Mouse (Mus musculus) T-helper 1 cell (primary cell): ENCODE data around the gene Sp6.

Experiments
- in situ Hi-C: fragments of 300-600 bp; cut with MboI, MseI; formaldehyde crosslinking; loops from one replicate; pipeline ENCODE4 v1.15.1; 2025; ENCODE audit warnings: high pct_unique_total_duplicates

The Sp6 gene

DNA sequence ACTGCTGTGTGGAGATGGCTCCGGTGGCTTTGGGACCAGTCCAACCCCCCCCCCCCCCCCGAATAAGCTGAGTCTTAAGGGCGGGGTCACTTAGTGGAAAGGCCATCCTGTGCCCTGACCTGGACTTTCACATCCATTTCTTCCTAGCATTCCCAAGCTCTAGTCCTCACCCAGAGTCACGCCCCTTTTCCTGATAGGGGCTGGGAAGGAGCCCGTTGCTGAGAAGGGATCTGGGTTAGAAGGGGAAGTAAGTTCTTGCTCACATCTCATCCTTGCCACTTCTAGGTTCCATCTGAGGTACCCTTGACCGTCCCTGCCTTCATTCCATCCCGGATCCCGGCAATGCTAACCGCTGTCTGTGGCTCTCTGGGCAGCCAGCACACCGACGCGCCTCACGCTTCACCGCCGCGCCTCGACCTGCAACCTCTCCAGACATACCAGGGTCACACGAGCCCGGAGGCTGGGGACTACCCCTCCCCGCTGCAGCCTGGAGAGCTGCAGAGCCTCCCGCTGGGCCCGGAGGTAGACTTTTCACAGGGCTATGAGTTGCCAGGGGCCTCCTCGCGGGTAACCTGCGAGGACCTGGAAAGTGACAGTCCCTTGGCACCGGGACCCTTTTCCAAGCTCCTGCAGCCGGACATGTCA lies 8.0 kb downstream of the Sp6 start:
- in situ Hi-C loops = loop anchor here (5.0 kb wide), 1 partner anchor 34 kb away; no protein-coding TSS in a partner anchor

DNA sequence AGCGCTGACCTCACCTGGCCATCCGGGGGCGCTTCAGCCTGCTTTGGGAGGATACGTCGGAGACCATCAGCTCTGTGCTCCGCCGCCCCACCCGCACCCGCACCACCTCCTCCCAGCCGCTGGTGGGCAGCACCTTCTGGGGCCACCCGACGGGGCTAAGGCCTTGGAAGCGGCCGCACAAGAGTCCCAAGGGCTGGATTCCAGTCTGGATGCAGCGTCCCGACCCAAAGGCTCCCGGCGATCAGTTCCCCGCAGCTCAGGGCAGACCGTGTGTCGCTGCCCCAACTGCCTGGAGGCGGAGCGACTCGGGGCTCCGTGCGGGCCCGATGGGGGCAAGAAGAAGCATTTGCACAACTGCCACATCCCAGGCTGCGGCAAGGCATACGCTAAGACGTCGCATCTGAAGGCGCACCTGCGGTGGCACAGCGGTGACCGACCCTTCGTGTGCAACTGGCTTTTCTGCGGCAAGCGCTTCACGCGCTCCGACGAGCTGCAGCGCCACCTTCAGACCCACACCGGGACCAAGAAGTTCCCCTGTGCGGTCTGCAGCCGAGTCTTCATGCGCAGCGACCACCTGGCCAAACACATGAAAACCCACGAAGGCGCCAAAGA lies 8.8 kb downstream of the Sp6 start:
- in situ Hi-C loops = loop anchor here (5.0 kb wide), 1 partner anchor 35 kb away; no protein-coding TSS in a partner anchor

DNA sequence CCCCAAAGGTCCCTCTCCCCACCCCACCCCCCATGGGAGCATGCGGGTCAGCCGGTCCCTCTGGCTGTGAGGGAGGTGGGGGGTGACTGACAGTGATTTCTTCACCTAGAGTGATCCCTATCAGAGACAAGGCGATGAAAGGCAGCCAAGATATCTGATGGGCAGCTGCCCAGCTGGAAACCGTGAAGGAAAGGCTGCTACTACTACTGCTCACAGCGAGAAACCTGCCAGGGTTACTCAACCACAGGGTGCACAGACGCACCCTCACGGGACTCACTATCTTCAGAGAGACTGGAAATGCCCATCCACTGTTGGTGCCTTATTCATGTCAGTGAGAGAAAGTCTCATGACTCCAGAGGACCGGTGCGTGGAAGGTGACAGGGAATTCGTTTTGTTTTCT lies 11.8 kb downstream of the Sp6 start:
- in situ Hi-C loops = loop anchor here (5.0 kb wide), 1 partner anchor 38 kb away; no protein-coding TSS in a partner anchor

DNA sequence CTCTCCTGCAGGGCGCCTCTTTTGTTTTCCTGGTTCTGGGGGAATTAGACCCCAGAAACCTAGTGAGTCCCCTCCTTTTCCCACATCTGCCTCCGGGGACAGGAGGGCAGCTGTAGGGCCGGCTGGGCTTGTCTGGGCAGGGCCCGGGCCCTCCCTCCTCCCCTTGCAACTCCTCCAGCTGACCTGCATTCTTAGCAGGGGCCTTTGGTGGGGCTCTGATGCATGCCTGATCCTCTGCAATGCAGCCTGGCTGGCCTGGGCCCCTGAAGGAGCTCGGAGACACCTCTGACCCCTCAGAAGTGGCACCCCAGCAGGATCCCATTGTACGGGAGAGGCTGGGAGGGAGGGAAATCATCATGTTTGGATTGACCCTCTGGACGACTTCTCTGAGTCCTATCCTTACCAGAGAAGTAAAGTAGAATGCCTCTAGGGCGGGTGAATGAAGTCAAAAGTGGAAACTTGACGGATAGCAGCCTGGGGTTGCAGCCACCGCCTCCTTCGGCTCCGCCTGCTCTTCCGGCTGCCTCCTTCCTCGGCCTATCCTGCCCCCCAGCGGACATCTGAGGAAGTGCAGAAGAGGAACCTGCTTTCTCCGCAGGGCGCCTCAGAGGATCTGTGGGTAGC lies 12.6 kb downstream of the Sp6 start:
- in situ Hi-C loops = no loop called here

DNA sequence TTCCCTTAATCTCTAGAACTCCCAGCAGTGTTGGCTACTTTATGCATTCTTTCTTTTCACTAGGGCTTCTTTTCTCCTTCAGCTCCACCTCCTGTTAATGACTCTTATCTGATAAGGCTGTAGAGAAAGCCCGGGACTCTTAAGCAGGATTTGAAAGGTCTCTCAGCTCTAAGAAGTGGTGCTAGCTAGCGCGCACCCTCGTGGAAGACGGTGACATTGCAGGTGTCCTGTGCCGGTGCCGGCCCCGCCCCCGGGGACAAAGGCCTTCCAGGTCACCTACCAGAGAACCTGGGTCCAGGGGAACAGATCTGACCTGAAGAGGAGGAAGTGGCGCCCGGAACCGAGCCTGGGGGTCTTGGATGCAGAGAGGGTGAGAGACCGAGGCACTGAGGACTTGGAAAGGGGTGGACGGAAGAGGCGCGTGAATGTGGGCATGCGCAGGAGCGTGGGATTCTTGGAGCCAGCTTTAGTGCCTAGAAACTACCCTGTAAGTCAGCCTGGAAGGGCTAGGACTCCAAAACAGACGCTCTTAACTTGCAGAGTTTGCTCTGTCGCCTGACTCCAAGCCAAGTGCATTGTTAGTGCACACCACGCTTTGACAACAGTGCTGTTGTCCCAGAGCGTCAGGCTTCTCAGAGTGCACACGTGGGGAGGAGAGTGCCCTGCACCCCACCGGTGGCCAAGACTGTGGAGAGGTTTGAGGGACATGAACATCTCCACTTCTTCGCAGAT lies 16.7 kb downstream of the Sp6 start, which contains the start of gene Scrn2:
Scrn2 (plus strand) TSS at position 253 of the 732 bp plus-strand sequence.
- in situ Hi-C loops = no loop called here

DNA sequence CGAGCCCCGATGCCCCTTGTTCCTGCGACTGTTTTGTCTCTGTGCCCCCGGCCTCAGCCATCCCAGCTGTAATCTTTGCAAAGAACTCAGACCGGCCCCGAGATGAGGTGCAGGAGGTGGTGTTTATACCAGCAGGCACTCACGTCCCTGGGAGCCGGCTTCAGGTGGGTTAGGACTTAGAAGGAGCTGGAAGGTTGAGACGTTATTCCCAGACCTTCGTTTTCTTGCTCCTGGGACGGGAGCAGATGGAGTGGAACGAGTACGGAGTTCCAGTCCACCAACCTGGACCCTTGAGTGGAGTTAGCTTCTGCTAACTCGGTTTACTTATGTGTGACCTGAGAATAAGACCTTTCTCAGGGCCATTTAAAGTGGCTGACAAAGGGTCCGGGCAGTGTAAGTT lies 17.2 kb downstream of the Sp6 start:
- in situ Hi-C loops = no loop called here

DNA sequence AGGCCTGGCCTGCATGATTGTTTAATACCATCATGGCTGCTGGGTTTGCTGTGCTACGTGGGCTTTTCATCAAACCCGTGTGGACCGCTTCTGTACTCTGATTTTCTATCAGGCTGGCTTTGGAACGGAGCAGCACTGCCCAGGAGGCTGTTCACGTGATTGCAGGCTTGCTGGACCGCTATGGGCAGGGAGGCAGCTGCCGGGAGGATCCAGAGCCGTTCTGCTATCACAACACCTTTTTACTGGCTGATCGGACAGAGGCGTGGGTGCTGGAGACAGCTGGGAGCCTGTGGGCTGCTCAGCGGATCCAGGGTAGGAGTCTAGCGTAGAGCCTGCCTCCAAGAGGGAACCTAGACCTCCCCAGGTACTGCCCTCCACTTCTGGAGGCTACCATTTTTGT lies 18.8 kb downstream of the Sp6 start:
- in situ Hi-C loops = no loop called here

DNA sequence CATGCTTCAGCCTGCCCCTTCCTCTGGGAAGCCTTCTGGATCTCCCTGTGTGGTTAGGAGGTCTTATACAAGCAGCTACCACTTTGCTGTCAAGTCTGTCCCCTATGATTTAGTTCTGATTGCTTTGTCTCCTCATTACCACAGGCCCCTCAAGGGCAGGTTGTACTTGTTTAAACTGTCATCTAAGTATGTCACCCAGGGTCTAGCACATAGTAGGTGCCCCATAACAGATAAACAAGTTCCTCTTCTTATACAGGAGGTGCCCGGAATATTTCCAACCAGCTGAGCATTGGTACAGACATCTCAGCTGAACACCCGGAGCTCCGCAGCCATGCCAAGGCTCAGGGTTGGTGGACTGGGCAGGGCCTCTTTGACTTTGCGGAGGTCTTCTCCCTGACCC lies 19.3 kb downstream of the Sp6 start:
- in situ Hi-C loops = no loop called here

DNA sequence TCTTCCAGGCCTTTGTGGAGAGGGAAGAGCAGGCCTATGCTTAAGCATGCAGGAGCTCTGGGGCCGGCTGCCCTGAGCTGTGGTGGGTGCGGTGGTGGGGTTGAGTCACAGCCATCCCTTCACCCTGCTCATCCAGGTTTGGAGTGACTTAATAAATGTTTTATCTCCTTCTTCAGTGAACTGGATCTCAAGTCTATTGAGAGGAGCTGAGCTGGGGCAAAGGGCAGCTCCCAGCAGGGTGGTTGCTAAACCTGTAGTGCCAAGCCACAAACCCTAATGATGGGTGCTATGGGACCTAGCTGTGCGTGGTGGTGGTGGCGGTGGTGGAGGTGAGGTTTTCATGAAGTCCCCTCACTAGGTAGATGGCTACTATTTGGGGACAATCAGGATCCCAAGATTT lies 20.6 kb downstream of the Sp6 start:
- in situ Hi-C loops = no loop called here

DNA sequence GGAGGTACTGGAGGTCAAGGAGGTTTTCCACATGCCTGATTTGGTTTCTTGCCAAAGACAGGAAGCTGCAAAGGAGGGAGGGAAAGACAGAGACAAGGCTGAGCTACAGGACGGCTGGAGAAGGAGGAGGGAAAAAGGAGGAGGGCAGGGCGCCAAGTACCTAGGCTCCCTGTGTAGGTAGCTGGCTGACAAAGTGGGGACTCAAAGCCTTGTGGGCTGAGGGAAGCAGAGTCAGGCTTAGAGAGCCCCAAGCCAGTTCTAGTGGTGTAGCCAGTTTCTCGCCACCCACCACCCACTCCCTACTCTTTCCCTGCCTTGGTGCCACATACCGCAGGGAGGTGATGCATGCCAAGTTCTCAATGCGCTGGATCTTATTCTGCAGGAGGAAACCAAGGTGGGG lies 22.9 kb downstream of the Sp6 start:
- in situ Hi-C loops = no loop called here

DNA sequence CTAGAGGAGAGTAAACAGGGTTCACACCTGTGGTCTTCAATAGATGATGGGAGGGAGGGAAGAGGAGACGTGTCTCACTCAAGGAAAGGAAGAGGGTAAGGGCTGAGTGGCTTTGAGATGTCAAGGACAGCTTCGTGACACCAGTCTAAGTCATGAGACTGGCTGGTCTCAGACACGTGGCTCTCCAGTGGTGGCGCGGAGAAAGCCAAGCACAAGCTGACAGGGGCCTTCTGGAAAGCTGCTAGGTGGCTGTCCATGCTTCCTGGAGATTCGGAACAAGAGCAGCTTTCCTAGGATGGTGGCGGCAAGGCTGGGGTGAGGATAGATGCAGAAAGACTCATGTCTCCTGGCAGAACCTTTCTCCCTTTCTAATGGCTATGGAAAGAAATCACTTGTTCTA lies 25.7 kb downstream of the Sp6 start:
- in situ Hi-C loops = no loop called here

DNA sequence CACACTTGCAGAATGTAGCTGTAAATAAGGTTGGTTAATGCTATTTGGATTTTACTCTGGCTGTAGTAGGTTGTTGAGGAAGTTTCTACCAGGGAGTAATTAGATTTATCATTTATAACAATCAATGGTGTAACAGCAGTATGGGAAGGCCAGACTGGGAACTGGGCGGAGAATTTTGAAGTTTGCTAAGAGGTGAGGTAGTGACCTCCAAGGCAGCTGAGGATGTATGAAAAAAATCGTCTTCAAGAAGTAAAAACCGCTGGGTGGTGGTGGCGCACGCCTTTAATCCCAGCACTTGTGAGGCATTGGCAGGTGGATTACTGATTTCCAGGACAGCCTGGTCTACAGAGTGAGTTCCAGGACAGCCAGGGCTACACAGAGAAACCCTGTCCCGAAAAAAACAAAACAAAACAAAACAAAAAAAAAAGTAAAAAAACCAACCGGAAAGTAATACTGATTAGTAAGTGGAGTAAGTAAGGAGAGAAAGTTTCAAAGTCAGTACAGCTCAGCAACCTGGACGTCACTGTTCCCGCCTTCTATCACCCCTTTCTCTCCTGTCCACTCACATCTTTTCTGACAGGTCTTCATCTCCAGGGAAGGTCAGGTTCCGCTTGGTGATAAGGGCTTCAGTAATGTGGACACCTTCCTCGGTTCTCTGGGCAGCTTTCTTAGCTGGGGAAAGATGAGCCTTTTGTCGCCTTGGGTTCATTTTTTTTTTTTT lies 27.3 kb downstream of the Sp6 start:
- in situ Hi-C loops = no loop called here

DNA sequence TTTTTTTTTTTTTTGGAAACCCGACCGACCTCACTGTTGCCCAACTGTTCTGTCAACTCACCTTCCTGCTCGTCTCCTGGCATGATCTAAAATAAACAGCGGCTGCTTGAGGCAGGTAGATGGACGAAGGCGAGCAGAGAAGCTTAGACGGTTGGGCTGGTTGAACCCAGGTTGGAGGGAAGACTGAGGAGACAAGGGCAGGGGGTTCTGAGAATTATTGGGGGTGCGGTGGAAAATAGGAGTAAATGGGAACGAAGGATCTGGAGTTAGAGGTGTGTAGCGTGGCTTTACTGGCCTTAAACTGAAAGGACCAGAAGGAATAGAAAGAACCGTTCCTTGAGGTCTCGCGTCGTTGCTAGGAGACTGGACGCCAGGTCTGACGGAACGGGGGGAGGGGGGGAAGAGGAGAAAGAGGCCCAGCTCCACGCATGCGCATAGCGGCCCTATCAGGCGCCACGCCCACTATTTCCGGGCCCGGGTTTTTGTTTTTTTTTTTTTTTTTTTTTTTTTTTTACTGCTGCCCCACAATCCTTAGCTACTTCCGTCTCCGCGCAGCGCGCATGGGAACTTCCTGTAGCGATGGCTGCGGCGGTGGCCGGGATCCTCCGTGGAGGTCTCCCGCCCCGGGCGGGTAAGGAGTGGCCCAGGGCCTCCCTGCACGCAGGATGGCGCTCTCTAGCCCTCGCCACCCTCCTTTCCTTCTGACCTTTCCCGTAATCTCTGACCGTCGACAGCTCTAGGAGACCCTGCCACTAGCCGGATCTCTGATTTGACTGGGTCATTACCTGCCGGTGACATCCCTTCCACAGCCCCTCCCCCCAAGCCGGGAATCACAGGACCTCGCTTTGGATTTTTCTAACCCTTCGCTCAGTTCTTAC lies 28.1 kb downstream of the Sp6 start, which contains the start of the genes Lrrc46 and Mrpl10:
Lrrc46 (minus strand) TSS at position 386 of the 878 bp plus-strand sequence.
Mrpl10 (plus strand) TSS at position 539 of the 878 bp plus-strand sequence.
- in situ Hi-C loops = no loop called here

DNA sequence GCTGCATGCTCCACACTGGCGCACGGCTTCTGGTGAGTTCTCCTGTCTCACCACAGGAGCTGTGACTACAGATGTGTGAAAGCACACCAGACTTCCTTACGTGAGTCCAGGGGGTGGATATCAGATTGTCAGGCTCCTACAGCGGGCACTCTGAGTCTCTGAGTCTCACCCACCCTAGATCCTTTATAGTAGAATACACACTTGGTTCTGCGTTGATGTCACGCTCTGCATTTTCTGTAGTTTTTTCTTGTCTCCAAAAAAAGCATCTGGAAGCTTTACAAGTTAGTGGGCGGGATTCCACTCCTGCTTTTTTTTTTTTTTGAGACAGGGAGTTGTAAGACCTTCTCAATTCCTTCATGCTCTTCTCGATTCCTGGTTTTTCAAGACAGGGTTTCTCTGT lies 31.7 kb downstream of the Sp6 start:
- in situ Hi-C loops = no loop called here

DNA sequence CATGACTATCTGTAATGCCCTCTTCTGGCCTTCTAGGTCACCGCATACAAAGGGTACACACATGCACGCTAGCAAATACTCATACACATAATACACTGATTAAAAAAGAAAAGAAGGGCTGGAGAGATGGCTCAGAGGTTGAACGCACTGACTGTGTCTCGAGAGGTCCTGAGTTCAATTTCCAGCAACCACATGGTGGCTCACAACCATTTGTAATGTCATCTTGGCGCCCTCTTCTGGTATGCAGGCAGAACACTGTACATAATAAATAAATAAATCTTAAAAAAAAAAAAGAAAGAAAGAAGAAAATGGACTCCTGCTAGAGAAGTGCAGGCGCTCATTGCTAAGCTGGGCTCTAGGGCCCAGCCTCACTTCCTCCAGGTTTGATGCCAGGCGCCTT lies 32.7 kb downstream of the Sp6 start:
- in situ Hi-C loops = no loop called here

DNA sequence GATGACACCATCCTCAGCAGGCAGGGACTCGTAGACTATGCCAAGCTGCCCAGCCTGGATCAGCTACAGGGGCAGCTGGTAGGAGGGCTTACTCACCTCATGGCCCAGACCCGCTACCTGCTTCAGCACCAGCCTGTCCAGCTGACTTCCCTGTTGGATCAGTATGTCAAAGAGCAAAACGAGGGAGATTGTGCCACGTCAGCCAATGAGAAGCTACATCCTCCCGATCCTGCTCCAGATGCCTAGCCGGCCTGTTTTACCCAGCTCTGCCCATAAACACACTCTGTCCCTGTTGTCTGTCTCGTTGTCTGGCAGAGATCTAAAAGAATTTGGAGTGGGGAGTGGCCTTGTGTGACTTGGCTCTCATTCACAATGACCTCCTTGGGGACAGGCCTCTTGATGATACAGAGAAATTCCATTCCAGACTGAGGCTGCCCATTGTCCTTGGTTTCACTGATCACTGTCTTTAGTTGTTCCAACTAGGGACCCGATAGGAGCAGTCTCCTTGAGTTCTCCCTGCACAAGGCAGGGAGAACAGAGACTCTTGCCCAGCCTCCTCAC lies 35.0 kb downstream of the Sp6 start:
- in situ Hi-C loops = no loop called here

DNA sequence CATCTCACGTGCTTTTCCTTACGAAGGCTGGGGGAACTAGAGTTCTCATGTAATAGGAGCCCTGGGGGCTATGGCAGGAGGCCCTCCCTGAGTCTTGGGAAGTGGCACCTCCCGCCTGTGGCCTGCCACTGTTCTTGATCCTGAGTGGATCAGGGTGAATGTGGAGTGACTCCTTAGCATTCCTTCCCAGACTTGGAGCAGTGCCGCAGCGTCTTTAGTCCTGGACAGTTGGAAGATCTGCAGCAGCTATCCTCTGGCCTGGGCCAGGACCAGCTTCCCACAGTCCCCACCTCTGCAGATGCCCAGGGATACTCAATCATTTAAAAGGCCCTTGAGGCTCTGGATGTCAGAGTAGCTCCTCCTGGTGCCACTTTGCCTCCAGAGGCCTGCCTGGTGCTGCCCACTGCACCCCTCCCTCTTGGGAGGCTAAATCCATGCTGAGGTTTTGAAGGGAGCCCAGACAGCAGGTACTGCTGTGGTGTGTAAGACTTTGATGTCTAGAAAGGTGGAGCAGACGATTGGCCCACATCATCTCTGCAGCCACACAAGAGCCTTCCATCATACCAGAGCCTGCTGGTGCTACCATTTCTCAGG lies 36.4 kb downstream of the Sp6 start:
- in situ Hi-C loops = no loop called here

DNA sequence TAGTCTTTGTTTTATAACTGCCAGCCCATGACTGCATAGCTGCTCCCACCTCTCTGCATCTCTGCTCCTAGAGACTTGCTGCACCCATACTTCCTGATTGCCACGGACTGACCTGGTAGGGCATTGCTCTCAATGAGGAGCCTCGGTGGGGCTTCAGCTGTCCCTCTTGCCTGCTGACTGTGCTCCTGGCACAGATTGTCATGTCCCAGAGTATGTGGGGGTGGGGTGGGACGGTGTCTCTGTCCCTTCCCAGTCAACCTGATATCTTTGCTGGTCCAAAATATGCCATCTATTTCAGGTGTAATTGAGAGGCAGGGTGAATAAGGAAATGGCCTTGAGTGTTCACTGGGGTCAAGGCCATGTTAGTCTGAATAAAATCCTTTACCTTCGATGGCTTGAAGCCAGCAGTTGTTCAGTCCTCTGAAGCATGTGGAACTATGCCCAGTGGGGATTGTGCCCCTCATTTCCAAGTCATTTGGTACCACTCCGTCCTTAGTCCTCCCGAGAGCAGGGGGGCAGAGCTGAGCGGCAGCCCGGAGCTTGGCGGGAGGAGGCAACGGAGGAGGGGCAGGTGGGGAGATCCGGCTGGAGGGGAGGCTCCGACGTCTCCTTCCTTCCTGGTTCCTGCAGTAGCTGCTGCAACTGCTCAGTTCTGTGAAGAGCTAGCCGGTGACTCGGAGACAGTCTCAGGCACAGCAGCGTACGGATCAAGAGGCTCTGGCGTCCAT lies 37.2 kb downstream of the Sp6 start, which contains the start of gene Osbpl7:
Osbpl7 (plus strand) TSS at position 413 of the 728 bp plus-strand sequence.
- in situ Hi-C loops = no loop called here
